Mouse (Mus musculus): ENCODE measurements around the gene Dnajc11. TPM values are rescaled to one million over a fixed set of nuclear protein-coding genes. Genes with fewer than 3 reads are reported as not detected.

Gene Dnajc11
- polyA plus RNA-seq, 1 experiment, result 31.6 TPM

DNA sequence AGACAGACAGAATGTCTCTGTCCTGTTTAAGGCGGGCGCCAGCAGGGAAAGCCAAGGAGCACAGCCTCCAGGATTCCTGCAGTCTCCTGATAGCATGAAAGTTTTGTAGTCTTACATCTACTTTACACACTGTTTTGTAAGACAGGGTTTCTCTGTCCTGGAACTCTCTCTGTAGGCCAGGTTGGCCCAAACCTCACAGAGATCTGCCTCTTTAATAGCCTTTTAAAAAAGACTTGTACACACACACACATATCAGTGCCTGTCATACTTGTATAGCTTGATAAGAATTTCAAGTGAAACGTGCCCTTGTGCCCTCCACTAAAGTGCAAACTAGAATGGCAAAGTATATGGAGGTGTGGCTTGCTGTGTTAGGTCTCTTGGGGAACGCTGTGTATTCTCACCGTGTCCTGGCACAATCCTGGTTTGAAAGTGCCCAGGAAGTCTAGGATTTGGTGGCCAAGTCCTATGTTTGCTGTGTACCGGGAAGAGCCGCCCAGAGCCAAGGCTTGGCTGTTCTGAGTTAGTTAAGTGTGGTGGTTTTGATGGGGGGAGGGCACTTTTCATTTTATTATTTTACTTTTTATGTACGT, 77.8 kb downstream of the Dnajc11 start:
- no peak for TF ChIP-seq POLR2A (IDR thresholded peaks at IDR 0.05; ENCODE audit: low read depth, low read length)
- no peak for TF ChIP-seq CTCF (IDR thresholded peaks at IDR 0.05; ENCODE audit: extremely low read depth, insufficient read depth, insufficient read length, insufficient replicate concordance)
- no peak overlapping the region for H3K4me3 ChIP-seq (ENCODE audit: extremely low read depth, insufficient read depth, insufficient read length)
- no peaks in the 10 kb centered on the region for H3K27me3 ChIP-seq (ENCODE audit: control insufficient read depth, insufficient read depth, low read length)
- no peak for DNase-seq (ENCODE audit: low read depth in 1 of 2, low spot score in 2 of 2)
- no peak overlapping the region for H3K27ac ChIP-seq (ENCODE audit: insufficient read depth, low read length)
- WGBS, result 76% methylated on average over 8 of the region's 8 CpGs
- H3K4me1 ChIP-seq (ENCODE audit: control insufficient read depth, insufficient read depth, insufficient read length), result peaks cover 11% of the 10 kb centered on the region
- peaks cover 14% of the 10 kb centered on the region for H3K36me3 ChIP-seq (ENCODE audit: control insufficient read depth, insufficient read depth, low read length)

DNA sequence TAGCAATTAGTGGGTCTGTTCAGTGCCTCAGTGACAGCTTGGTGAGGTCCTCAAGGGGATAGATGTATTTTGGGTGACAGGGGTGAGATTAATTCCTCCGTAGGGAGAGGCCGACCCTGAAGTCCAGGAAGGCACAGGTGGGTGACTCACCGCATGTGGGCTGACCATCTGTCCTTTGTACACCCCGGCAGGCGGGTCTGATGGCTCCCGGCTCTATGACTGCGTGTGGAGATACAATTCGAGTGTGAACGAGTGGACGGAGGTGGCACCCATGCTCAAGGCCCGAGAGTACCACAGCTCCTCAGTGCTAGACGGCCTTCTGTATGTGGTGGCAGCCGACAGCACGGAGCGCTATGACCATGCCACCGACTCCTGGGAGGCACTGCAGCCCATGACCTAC, 78.6 kb downstream of the Dnajc11 start:
- H3K27ac ChIP-seq (ENCODE audit: insufficient read depth, low read length), result no peak overlapping the region
- peaks cover 14% of the 10 kb centered on the region for H3K36me3 ChIP-seq (ENCODE audit: control insufficient read depth, insufficient read depth, low read length)
- no peaks in the 10 kb centered on the region for H3K27me3 ChIP-seq (ENCODE audit: control insufficient read depth, insufficient read depth, low read length)
- TF ChIP-seq POLR2A (IDR thresholded peaks at IDR 0.05; ENCODE audit: low read depth, low read length) (no peak), CTCF (IDR thresholded peaks at IDR 0.05; ENCODE audit: extremely low read depth, insufficient read depth, insufficient read length, insufficient replicate concordance) (no peak)
- H3K4me1 ChIP-seq (ENCODE audit: control insufficient read depth, insufficient read depth, insufficient read length), result peaks cover 11% of the 10 kb centered on the region
- no peak overlapping the region for H3K4me3 ChIP-seq (ENCODE audit: extremely low read depth, insufficient read depth, insufficient read length)
- 94% methylated on average over 16 of the region's 16 CpGs for WGBS
- no peak for DNase-seq (ENCODE audit: low read depth in 1 of 2, low spot score in 2 of 2)

DNA sequence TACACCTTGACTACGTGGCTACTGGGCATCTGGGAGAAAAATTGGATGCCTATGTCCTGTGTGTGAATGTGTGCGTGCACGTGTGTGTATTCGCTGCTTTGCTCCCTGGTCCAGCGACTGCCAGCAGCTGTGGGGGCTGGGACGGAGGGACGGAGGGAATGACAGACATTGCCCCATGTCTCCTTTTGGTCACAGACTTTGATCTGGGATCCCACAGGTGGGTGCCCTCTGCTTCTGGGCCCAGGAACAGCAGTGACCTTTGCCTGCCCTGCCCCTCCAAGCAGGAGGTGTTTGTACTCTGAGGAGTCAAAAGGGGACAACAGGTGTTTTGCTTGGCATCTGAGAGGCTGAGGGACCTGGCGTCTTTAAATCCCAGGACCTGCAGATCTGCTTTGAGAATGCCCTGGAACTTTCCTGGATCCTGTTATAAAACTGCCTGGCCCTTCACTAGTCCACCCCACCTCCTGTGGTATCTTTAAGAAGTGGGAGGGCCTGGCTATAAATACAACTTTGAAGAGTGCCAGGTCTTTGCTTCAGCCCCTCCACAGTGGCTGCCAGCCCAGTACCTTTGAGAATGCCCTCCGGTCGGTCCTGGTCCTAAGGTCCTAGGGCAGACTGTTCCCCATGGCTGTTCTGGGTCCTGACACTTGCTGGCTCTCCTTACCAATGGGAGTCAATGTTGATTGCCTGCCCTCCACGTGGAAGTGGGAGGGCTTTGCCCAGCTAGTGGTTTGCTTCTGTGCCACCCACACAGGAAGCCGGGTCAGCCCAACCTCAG, 79.7 kb downstream of the Dnajc11 start:
- no peak for DNase-seq (ENCODE audit: low read depth in 1 of 2, low spot score in 2 of 2)
- Histone ChIP-seq H3K27me3 (ENCODE audit: control insufficient read depth, insufficient read depth, low read length) (no peaks in the 10 kb centered on the region), H3K4me1 (ENCODE audit: control insufficient read depth, insufficient read depth, insufficient read length) (peaks cover 11% of the 10 kb centered on the region), H3K4me3 (ENCODE audit: extremely low read depth, insufficient read depth, insufficient read length) (no peak overlapping the region), H3K27ac (ENCODE audit: insufficient read depth, low read length) (no peak overlapping the region), H3K36me3 (ENCODE audit: control insufficient read depth, insufficient read depth, low read length) (peaks cover 15% of the 10 kb centered on the region)
- 78% methylated on average over 12 of the region's 12 CpGs for WGBS
- no peak for TF ChIP-seq POLR2A (IDR thresholded peaks at IDR 0.05; ENCODE audit: low read depth, low read length)
- TF ChIP-seq CTCF (IDR thresholded peaks at IDR 0.05; ENCODE audit: extremely low read depth, insufficient read depth, insufficient read length, insufficient replicate concordance), result no peak

DNA sequence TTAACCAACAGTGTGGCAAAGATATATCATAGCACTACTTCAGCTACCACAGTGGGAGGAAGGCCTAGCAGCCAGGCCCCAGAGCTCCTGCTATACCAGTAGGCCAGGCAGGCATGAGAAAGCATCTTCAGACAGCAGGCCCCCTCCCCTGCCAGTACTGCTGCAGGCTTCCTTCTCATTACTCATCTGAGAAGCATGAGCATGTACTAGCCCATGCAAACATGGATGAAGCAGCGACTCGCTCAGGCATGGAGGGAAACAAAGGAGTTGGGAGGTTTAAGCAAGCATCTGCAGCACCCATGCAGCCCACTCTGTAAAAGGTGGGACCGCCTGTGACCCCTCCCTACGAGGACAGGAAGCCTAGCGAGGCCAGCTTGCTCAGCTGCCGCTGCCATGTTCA, 85.6 kb downstream of the Dnajc11 start:
- no peak for DNase-seq (ENCODE audit: low read depth in 1 of 2, low spot score in 2 of 2)
- TF ChIP-seq POLR2A (IDR thresholded peaks at IDR 0.05; ENCODE audit: low read depth, low read length) (no peak), CTCF (IDR thresholded peaks at IDR 0.05; ENCODE audit: extremely low read depth, insufficient read depth, insufficient read length, insufficient replicate concordance) (no peak)
- WGBS, result 85% methylated on average over 6 of the region's 6 CpGs
- H3K27ac ChIP-seq (ENCODE audit: insufficient read depth, low read length), result no peak overlapping the region
- no peaks in the 10 kb centered on the region for H3K27me3 ChIP-seq (ENCODE audit: control insufficient read depth, insufficient read depth, low read length)
- H3K4me3 ChIP-seq (ENCODE audit: extremely low read depth, insufficient read depth, insufficient read length), result no peak overlapping the region
- no peaks in the 10 kb centered on the region for H3K4me1 ChIP-seq (ENCODE audit: control insufficient read depth, insufficient read depth, insufficient read length)
- H3K36me3 ChIP-seq (ENCODE audit: control insufficient read depth, insufficient read depth, low read length), result peaks cover 27% of the 10 kb centered on the region

DNA sequence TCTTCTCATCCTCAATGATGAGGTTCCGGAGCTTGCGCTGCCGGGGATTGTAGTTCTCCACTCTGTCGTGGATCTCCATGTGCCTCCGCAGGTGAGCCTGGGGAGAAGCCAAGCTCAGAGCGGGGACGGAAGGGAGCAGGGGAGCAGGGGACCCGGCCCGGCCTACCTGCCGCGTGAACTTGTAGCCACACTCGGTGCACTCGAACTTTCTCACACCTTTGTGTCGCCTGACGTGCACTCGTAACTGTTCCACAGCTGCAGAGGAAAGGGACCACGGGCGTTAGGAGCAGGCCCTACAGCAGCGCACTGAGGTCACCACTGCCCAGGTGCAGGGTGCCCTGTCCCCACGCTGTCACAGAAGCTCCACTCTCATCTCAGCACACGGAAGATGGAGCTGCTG, 86.5 kb downstream of the Dnajc11 start:
- no peak overlapping the region for H3K27ac ChIP-seq (ENCODE audit: insufficient read depth, low read length)
- peaks cover 23% of the 10 kb centered on the region for H3K36me3 ChIP-seq (ENCODE audit: control insufficient read depth, insufficient read depth, low read length)
- no peaks in the 10 kb centered on the region for H3K27me3 ChIP-seq (ENCODE audit: control insufficient read depth, insufficient read depth, low read length)
- H3K4me3 ChIP-seq (ENCODE audit: extremely low read depth, insufficient read depth, insufficient read length), result no peak overlapping the region
- no peaks in the 10 kb centered on the region for H3K4me1 ChIP-seq (ENCODE audit: control insufficient read depth, insufficient read depth, insufficient read length)
- WGBS, result 90% methylated on average over 21 of the region's 21 CpGs
- DNase-seq (ENCODE audit: low read depth in 1 of 2, low spot score in 2 of 2), result no peak
- TF ChIP-seq CTCF (IDR thresholded peaks at IDR 0.05; ENCODE audit: extremely low read depth, insufficient read depth, insufficient read length, insufficient replicate concordance) (no peak), POLR2A (IDR thresholded peaks at IDR 0.05; ENCODE audit: low read depth, low read length) (no peak)

DNA sequence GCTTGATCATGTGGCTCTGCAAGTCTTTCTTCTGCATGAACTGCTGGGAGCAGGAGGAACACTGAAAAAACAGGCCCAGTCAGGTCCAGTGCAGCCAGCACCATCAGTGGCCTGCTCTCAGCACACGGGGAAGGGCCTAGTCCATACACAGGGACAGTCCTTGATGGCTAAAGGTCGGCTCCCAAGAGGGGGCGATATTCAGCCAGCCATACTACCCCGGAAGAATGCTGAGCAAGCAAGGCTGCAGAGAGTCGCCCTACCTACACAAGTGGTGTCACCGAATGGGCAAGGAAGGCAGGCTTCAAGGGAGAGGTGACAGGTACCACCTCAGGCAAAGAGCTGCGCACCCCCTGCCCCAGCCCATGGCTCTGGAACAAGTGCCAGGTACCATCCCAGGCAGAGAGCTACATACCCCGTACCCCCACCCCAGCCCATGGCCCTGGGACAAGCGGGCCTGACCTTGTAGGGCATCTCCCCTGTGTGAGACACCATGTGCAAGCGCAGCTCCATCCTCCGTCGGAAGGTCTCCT, 88.1 kb downstream of the Dnajc11 start:
- no peak for TF ChIP-seq POLR2A (IDR thresholded peaks at IDR 0.05; ENCODE audit: low read depth, low read length)
- TF ChIP-seq CTCF (IDR thresholded peaks at IDR 0.05; ENCODE audit: extremely low read depth, insufficient read depth, insufficient read length, insufficient replicate concordance), result no peak
- Histone ChIP-seq H3K4me1 (ENCODE audit: control insufficient read depth, insufficient read depth, insufficient read length) (peaks cover 6% of the 10 kb centered on the region; the same call in 1 of the 2 replicates), H3K27me3 (ENCODE audit: control insufficient read depth, insufficient read depth, low read length) (no peaks in the 10 kb centered on the region), H3K4me3 (ENCODE audit: extremely low read depth, insufficient read depth, insufficient read length) (no peak overlapping the region), H3K27ac (ENCODE audit: insufficient read depth, low read length) (no peak overlapping the region), H3K36me3 (ENCODE audit: control insufficient read depth, insufficient read depth, low read length) (peaks cover 18% of the 10 kb centered on the region)
- no peak for DNase-seq (ENCODE audit: low read depth in 1 of 2, low spot score in 2 of 2)
- WGBS, result 87% methylated on average over 12 of the region's 12 CpGs

DNA sequence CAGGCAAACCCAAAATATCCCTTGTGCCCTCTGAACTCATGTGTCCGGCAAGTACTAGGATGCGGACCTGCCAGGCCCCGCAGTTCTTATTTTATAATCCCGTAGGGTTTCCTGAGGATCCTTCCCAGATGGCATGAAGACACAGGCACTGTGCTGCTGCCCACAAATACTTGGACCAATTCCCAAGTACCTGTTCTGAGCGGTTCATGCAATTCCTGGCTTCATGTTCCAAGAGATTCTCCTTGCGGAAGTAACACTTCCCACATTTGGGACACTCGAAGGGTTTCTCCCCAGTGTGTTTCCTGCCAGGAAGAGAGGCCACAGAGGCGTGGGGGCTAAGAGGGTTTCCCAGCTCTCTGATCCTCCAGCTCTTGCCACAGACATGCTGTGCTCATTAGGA, 89.0 kb downstream of the Dnajc11 start:
- WGBS, result 92% methylated on average over 8 of the region's 8 CpGs
- H3K4me1 ChIP-seq (ENCODE audit: control insufficient read depth, insufficient read depth, insufficient read length), result peaks cover 11% of the 10 kb centered on the region; the same call in 1 of the 2 replicates
- no peaks in the 10 kb centered on the region for H3K27me3 ChIP-seq (ENCODE audit: control insufficient read depth, insufficient read depth, low read length)
- no peak overlapping the region for H3K27ac ChIP-seq (ENCODE audit: insufficient read depth, low read length)
- TF ChIP-seq POLR2A (IDR thresholded peaks at IDR 0.05; ENCODE audit: low read depth, low read length), result no peak
- no peak for TF ChIP-seq CTCF (IDR thresholded peaks at IDR 0.05; ENCODE audit: extremely low read depth, insufficient read depth, insufficient read length, insufficient replicate concordance)
- DNase-seq (ENCODE audit: low read depth in 1 of 2, low spot score in 2 of 2), result no peak
- peaks cover 18% of the 10 kb centered on the region for H3K36me3 ChIP-seq (ENCODE audit: control insufficient read depth, insufficient read depth, low read length)
- H3K4me3 ChIP-seq (ENCODE audit: extremely low read depth, insufficient read depth, insufficient read length), result no peak overlapping the region
